Mouse (Mus musculus) kidney, embryonic 14.5 days (tissue): ENCODE results near the gene Foxe1. TPM values are rescaled to one million over a fixed set of nuclear protein-coding genes. Genes with fewer than 3 reads are reported as not detected.

Experiments used
- ATAC-seq: fragments of 200-750 bp; cut with Nextera tagmentation; 2 replicates; pipeline ENCODE4 v1.8.0; 2017; ENCODE audit warnings: moderate number of reproducible peaks, mild to moderate bottlenecking, moderate TSS enrichment, moderate library complexity; ENCODE audit not compliant: low FRiP score, low TSS enrichment
- H3K27ac ChIP-seq: fragments of 300-500 bp; sonication (generic); 2 replicates; pipeline ENCODE4 v1.5.1; 2014; ENCODE audit warnings: low read depth, mild to moderate bottlenecking, low read length, moderate library complexity, mixed read lengths
- H3K27me3 ChIP-seq: fragments of 300-500 bp; sonication (generic); 2 replicates; pipeline ENCODE4 v1.6.1; 2014; ENCODE audit warnings: mild to moderate bottlenecking, low read length; ENCODE audit not compliant: control insufficient read depth, insufficient read depth
- H3K36me3 ChIP-seq: fragments of 300-500 bp; sonication (generic); 2 replicates; pipeline ENCODE4 v1.6.1; 2014; ENCODE audit warnings: low read length, mixed read lengths; ENCODE audit not compliant: control insufficient read depth, insufficient read depth
- H3K4me1 ChIP-seq: fragments of 300-500 bp; sonication (generic); 2 replicates; pipeline ENCODE4 v1.6.1; 2014; ENCODE audit warnings: low read length, mixed read lengths; ENCODE audit not compliant: control insufficient read depth, insufficient read depth
- H3K4me2 ChIP-seq: fragments of 300-500 bp; sonication (generic); replicated peaks from 2 replicates; pipeline ENCODE4 v1.6.1; 2014; ENCODE audit warnings: low read depth, mild to moderate bottlenecking, low read length
- H3K4me3 ChIP-seq: fragments of 300-500 bp; sonication (generic); 2 replicates; pipeline ENCODE4 v1.5.1; 2014; ENCODE audit warnings: mild to moderate bottlenecking, low read length
- H3K9ac ChIP-seq: fragments of 300-500 bp; sonication (generic); 2 replicates; pipeline ENCODE4 v1.6.1; 2014; ENCODE audit warnings: low read depth, mild to moderate bottlenecking, low read length, moderate library complexity
- H3K9me3 ChIP-seq: fragments of 300-500 bp; sonication (generic); 2 replicates; pipeline ENCODE4 v1.6.1; 2016; ENCODE audit warnings: low read length; ENCODE audit not compliant: control insufficient read depth
- WGBS: fragments of 180-500 bp; shearing (Covaris S2); extraction: QIAGEN DNeasy Blood & Tissue Kit; methylation state at CpG from one replicate; pipeline ENCODE4 v1.1.7; 2014; 5-methylcytosine and 5-hydroxymethylcytosine counted together
- polyA plus RNA-seq: library from polyadenylated mRNA; unstranded; fragments of >200 nt; fragmentation: Nextera tagmentation; extraction: Ambion mirVana; gene quantifications from 2 replicates; pipeline ENCODE4 v1.2.1, GENCODE M21; 2014

The Foxe1 gene
- polyA plus RNA-seq, 1 experiment from 2014 or later, result not detected

GRCm38 (mm10) chr4:46356351-46357133 lies 13.1 kb downstream of the Foxe1 start:
- H3K36me3 ChIP-seq, result no peaks in the 10 kb centered on the region
- no peaks in the 10 kb centered on the region for H3K4me1 ChIP-seq
- H3K4me2 ChIP-seq, result no peak overlapping the region
- H3K27ac ChIP-seq, result no peak overlapping the region
- ATAC-seq, result no peak
- no peak overlapping the region for H3K4me3 ChIP-seq
- H3K9ac ChIP-seq, result no peak overlapping the region
- 50% methylated on average over 12 of the region's 12 CpGs for WGBS
- H3K9me3 ChIP-seq, result no peaks in the 10 kb centered on the region
- peaks cover 10% of the 10 kb centered on the region for H3K27me3 ChIP-seq

DNA sequence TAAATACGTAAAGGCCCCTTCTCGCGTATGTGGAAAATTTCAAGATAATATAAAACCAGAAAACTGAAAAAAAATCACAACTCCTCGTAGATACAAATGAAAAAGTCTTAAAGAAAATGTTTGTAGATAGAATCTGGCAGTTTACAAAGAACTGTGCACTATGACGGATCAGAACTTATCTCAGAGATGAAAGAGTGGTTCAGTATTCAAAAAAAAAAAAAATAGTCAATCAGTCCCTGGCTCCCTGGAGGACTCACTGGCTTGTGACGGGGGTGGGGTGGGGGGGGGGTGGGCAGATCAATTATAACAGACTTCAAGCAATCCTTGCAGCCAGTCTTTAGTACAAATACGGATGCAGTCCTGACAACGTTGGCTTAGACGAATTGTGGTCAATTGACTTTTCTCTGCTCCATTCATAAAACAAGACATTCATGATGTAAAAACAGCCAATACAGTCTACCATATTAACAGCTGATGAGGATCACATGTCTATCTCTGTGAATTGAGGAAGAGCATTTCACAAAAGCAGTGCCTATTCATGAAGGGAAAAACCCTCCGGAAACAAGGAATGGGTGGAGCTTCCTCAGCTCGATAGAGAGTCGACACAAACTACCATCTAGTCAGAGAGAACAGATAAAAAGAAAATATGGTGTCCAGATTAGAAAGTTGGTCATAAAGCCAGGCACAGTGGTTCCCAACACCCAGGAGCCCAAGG lies 16.3 kb downstream of the Foxe1 start:
- 75% methylated on average over 12 of the region's 12 CpGs for WGBS
- Histone ChIP-seq H3K9me3 (no peaks in the 10 kb centered on the region), H3K36me3 (no peaks in the 10 kb centered on the region), H3K27ac (no peak overlapping the region), H3K4me1 (no peaks in the 10 kb centered on the region), H3K4me3 (no peak overlapping the region), H3K4me2 (no peak overlapping the region), H3K27me3 (0 out of 2 replicates have a peak, but pooled peaks cover 3% of the 10 kb centered on the region), H3K9ac (no peak overlapping the region)
- ATAC-seq, result no peak

GRCm38 (mm10) chr4:46361258-46361657 lies 17.8 kb downstream of the Foxe1 start:
- Histone ChIP-seq H3K27me3 (no peaks in the 10 kb centered on the region), H3K9me3 (no peaks in the 10 kb centered on the region), H3K4me2 (no peak overlapping the region), H3K27ac (no peak overlapping the region), H3K36me3 (no peaks in the 10 kb centered on the region), H3K9ac (no peak overlapping the region), H3K4me1 (no peaks in the 10 kb centered on the region), H3K4me3 (no peak overlapping the region)
- ATAC-seq, result no peak
- WGBS, result 79% methylated on average over 5 of the region's 5 CpGs

- H3K27me3 ChIP-seq, result no peaks in the 10 kb centered on the region
- no peaks in the 10 kb centered on the region for H3K9me3 ChIP-seq
- no peak overlapping the region for H3K27ac ChIP-seq
- H3K4me2 ChIP-seq, result no peak overlapping the region
- no peak overlapping the region for H3K9ac ChIP-seq
- WGBS, result 89% methylated on average over 2 of the region's 2 CpGs
- no peak for ATAC-seq
- H3K4me1 ChIP-seq, result no peaks in the 10 kb centered on the region
- H3K4me3 ChIP-seq, result no peak overlapping the region
- no peaks in the 10 kb centered on the region for H3K36me3 ChIP-seq
These were observed 21.0 kb downstream of the Foxe1 start for GRCm38 (mm10) chr4:46364360-46364759.

DNA sequence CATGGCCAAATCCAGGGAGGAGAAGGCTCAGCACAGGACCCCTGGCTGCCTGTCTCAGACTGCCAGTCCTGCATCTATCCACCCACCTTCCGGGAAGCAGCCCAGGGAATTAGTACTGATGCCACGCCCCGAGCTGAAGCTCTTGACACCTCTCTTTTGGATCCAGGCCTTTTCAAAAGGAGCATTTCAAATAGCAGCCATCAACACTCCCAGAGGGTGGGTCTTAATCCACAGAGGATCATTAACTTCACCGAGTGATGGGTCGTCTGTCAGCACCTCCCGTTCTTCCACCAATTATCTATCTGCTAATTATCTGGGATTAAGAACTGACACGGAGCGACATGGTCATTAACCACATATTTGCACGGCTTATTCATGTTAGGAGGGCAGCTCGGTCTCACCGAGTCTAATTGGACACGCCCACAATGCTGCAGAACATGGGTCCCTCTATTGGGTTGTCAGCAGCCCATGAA lies 24.1 kb downstream of the Foxe1 start:
- Histone ChIP-seq H3K4me2 (no peak overlapping the region; the same call in 1 of the 2 replicates), H3K36me3 (no peaks in the 10 kb centered on the region), H3K27me3 (no peaks in the 10 kb centered on the region), H3K9me3 (no peaks in the 10 kb centered on the region), H3K9ac (no peak overlapping the region), H3K4me3 (no peak overlapping the region), H3K4me1 (no peaks in the 10 kb centered on the region; the same call in 1 of the 2 replicates), H3K27ac (no peak overlapping the region)
- no peak for ATAC-seq
- WGBS, result 7% methylated on average over 12 of the region's 12 CpGs

DNA sequence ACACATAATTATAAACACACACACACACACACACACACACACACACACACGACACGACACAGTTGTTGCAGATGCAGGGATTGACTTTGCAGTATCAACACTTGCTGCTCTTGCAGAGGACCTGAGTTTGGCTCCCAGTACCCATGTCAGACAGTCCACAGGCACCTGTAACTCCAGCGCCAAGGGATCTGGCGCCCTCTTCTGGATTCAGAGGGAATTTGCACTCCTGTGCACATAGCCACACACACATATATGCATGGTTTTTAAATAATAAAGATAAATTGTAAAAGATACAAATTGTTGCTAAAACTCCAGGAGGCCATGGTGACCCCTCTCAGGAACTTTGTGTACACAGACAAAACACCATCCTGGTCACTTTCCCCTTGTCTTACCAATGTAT lies 25.7 kb downstream of the Foxe1 start:
- H3K4me2 ChIP-seq, result no peak overlapping the region
- H3K27me3 ChIP-seq, result no peaks in the 10 kb centered on the region
- no peaks in the 10 kb centered on the region; the same call in 1 of the 2 replicates for H3K4me1 ChIP-seq
- H3K4me3 ChIP-seq, result no peak overlapping the region
- no peak overlapping the region for H3K9ac ChIP-seq
- WGBS, result 67% methylated on average over 4 of the region's 4 CpGs
- no peaks in the 10 kb centered on the region for H3K36me3 ChIP-seq
- no peak for ATAC-seq
- H3K27ac ChIP-seq, result no peak overlapping the region
- H3K9me3 ChIP-seq, result no peaks in the 10 kb centered on the region

- Histone ChIP-seq H3K4me1 (no peaks in the 10 kb centered on the region; the same call in 1 of the 2 replicates), H3K27ac (no peak overlapping the region), H3K9me3 (no peaks in the 10 kb centered on the region), H3K4me2 (no peak overlapping the region), H3K27me3 (no peaks in the 10 kb centered on the region), H3K36me3 (no peaks in the 10 kb centered on the region), H3K4me3 (no peak overlapping the region), H3K9ac (no peak overlapping the region)
- ATAC-seq, result no peak
- 47% methylated on average over 6 of the region's 6 CpGs for WGBS
These were observed 27.0 kb downstream of the Foxe1 start for GRCm38 (mm10) chr4:46370406-46370805.

GRCm38 (mm10) chr4:46371030-46371429 lies 27.6 kb downstream of the Foxe1 start:
- WGBS, result 3% methylated on average over 19 of the region's 19 CpGs
- Histone ChIP-seq H3K4me3 (no peak overlapping the region; the same call in 1 of the 2 replicates), H3K4me2 (peak overlapping the region; percentile 34), H3K36me3 (no peaks in the 10 kb centered on the region), H3K27ac (no peak overlapping the region), H3K4me1 (no peaks in the 10 kb centered on the region; the same call in 1 of the 2 replicates), H3K27me3 (no peaks in the 10 kb centered on the region), H3K9me3 (no peaks in the 10 kb centered on the region), H3K9ac (peak overlapping the region; percentile 34; the same call in 1 of the 2 replicates)
- ATAC-seq, result peak; percentile 87

GRCm38 (mm10) chr4:46374455-46374854 lies 31.0 kb downstream of the Foxe1 start:
- Histone ChIP-seq H3K4me2 (peak overlapping the region; percentile 50), H3K9ac (0 out of 2 replicates have a peak overlapping the region, but pooled peaks have one; percentile 40), H3K27me3 (no peaks in the 10 kb centered on the region), H3K36me3 (peaks cover 17% of the 10 kb centered on the region), H3K27ac (no peak overlapping the region), H3K4me3 (peak overlapping the region; percentile 22; the same call in 1 of the 2 replicates), H3K4me1 (no peaks in the 10 kb centered on the region; the same call in 1 of the 2 replicates), H3K9me3 (no peaks in the 10 kb centered on the region)
- no peak for ATAC-seq
- WGBS, result 58% methylated on average over 6 of the region's 6 CpGs
